Mouse (Mus musculus): Measurements from ENCODE around the gene Ascl4. TPM values are rescaled to one million over a fixed set of nuclear protein-coding genes. Genes with fewer than 3 reads are reported as not detected.

Ascl4 gene
- total RNA-seq, 1 experiment: 0.54 TPM

DNA sequence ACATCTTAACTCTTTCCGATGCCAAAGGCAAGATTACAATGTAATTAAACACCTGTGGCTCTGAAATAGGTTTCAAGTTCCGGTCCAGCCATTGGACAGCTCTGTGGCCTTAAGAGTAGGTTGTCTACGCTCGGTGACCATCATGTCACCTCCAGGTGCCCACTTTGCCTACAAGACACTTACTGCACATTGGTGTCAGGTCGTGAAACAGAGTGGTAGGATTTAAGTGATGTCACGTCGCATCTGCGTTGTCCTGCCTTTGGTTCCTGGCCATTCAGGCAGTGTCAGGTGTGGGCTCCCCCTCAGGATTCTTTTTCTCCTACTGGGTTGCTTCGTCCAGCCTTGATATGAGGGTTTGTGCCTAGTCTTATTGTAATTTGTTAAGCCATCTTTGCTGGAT is 44.3 kb downstream of the Ascl4 start:
- H3K9me3 ChIP-seq (ENCODE audit: control insufficient read depth, insufficient read depth, low read depth, low read length): no peaks in the 10 kb centered on the region

DNA sequence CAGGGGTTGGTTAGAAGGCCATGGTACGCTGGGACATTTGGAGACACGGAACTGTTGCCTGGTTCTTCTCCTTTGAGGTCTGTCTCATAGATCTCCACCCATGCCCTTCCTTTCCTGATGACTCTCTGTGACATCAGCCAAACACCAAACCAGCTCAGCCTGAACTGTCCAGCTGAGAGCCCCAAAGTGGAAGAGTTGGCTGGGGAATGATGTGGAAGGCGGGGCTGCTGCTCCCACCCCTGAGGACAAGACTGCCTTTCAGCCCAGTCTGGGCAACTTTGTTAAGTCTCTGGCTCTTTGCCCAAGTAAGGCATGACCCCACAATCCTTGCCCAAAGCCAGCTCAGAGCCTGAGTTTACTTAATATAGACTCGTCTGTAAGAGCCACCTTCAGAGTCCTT is 45.4 kb downstream of the Ascl4 start:
- Histone ChIP-seq H3K4me1 (ENCODE audit: control insufficient read depth in 2 of 2, insufficient read depth in 2 of 2, low read length in 2 of 2, poor library complexity in 1 of 2) (no peaks in the 10 kb centered on the region), H3K36me3 (ENCODE audit: control insufficient read depth, insufficient read depth, low read length, poor library complexity, severe bottlenecking) (no peaks in the 10 kb centered on the region), H3K27ac (ENCODE audit: insufficient read depth, low read depth, low read length, poor library complexity, severe bottlenecking) (no peak overlapping the region), H3K4me3 (ENCODE audit: insufficient read depth in 1 of 2, low read depth in 1 of 2, low read length in 2 of 2, poor library complexity in 1 of 2, severe bottlenecking in 1 of 2) (no peak overlapping the region), H3K9ac (ENCODE audit: insufficient read depth, low read depth, low read length, poor library complexity, severe bottlenecking) (no peak overlapping the region), H3K9me3 (ENCODE audit: control insufficient read depth, insufficient read depth, low read depth, low read length) (no peaks in the 10 kb centered on the region)
- no peak for TF ChIP-seq ZNF384 (IDR thresholded peaks at IDR 0.05; ENCODE audit: low read depth, low read length)
- TF ChIP-seq MAFK (IDR thresholded peaks at IDR 0.05; ENCODE audit: insufficient read depth, low read depth, low read length): no peak
- TF ChIP-seq HCFC1 (IDR thresholded peaks at IDR 0.05; ENCODE audit: borderline replicate concordance, insufficient read depth, low read length): no peak
- TF ChIP-seq ZC3H11A (IDR thresholded peaks at IDR 0.05; ENCODE audit: borderline replicate concordance, low read depth, low read length): no peak
- TF ChIP-seq CHD2 (IDR thresholded peaks at IDR 0.05; ENCODE audit: low read depth, low read length): no peak
- in situ Hi-C loops (cut with MboI; ENCODE audit: low sequenced_read_pairs in 2 of 2, unreplicated experiment in 2 of 2): no loop called here
- DNase-seq (ENCODE audit: low read depth, low spot score): no peak

More for the DNA sequence above, 44.3 kb downstream of the Ascl4 start:
- H3K4me3 ChIP-seq (ENCODE audit: insufficient read depth in 1 of 2, low read depth in 1 of 2, low read length in 2 of 2, poor library complexity in 1 of 2, severe bottlenecking in 1 of 2): no peak overlapping the region
- H3K9ac ChIP-seq (ENCODE audit: insufficient read depth, low read depth, low read length, poor library complexity, severe bottlenecking): no peak overlapping the region
- H3K36me3 ChIP-seq (ENCODE audit: control insufficient read depth, insufficient read depth, low read length, poor library complexity, severe bottlenecking): no peaks in the 10 kb centered on the region
- no peak overlapping the region for H3K27ac ChIP-seq (ENCODE audit: insufficient read depth, low read depth, low read length, poor library complexity, severe bottlenecking)
- DNase-seq (ENCODE audit: low read depth, low spot score): no peak
- TF ChIP-seq CHD2 (IDR thresholded peaks at IDR 0.05; ENCODE audit: low read depth, low read length): no peak
- no peak for TF ChIP-seq HCFC1 (IDR thresholded peaks at IDR 0.05; ENCODE audit: borderline replicate concordance, insufficient read depth, low read length)
- no peak for TF ChIP-seq ZC3H11A (IDR thresholded peaks at IDR 0.05; ENCODE audit: borderline replicate concordance, low read depth, low read length)
- TF ChIP-seq MAFK (IDR thresholded peaks at IDR 0.05; ENCODE audit: insufficient read depth, low read depth, low read length): no peak
- no peak for TF ChIP-seq ZNF384 (IDR thresholded peaks at IDR 0.05; ENCODE audit: low read depth, low read length)
- H3K4me1 ChIP-seq (ENCODE audit: control insufficient read depth in 2 of 2, insufficient read depth in 2 of 2, low read length in 2 of 2, poor library complexity in 1 of 2): no peaks in the 10 kb centered on the region
- in situ Hi-C loops (cut with MboI; ENCODE audit: low sequenced_read_pairs in 2 of 2, unreplicated experiment in 2 of 2): no loop called here

DNA sequence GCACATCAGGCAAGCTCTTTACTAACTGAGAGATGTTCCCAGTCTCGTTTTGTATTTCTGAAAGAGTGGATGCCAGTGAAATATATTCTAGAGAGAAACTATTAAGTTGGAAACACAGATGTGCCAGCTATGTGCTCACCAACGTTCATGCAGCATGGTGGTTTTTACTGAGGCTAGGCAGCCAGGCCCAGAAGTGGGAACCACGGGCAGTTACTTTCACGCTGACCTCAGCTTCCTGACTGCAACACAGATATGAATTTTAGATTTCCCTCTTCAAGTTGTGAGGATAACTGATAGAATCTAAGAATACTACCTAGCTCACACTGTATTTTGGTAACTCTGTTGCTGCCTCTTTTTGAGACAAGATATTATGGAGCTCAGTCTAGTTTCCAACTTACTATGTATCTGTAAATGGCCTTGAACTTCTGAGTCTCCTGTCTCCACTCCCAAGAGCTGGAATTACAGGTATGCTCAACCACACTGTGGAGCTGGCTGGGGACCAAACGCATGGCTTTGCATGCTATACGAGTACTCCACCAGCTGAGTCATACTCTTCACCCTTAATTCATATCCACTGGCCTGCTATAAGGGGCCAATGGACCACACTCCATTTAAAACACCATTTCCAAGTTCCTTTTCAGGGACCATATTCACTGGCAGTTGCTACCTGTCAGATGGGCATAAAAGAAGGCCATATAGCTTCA is 62.1 kb downstream of the Ascl4 start:
- TF ChIP-seq HCFC1 (IDR thresholded peaks at IDR 0.05; ENCODE audit: borderline replicate concordance, insufficient read depth, low read length) (no peak), ZNF384 (IDR thresholded peaks at IDR 0.05; ENCODE audit: low read depth, low read length) (no peak), ZC3H11A (IDR thresholded peaks at IDR 0.05; ENCODE audit: borderline replicate concordance, low read depth, low read length) (no peak), CHD2 (IDR thresholded peaks at IDR 0.05; ENCODE audit: low read depth, low read length) (no peak), MAFK (IDR thresholded peaks at IDR 0.05; ENCODE audit: insufficient read depth, low read depth, low read length) (no peak)
- in situ Hi-C loops (cut with MboI; ENCODE audit: low sequenced_read_pairs in 2 of 2, unreplicated experiment in 2 of 2): no loop called here
- no peaks in the 10 kb centered on the region for H3K36me3 ChIP-seq (ENCODE audit: control insufficient read depth, insufficient read depth, low read length, poor library complexity, severe bottlenecking)
- no peaks in the 10 kb centered on the region for H3K9me3 ChIP-seq (ENCODE audit: control insufficient read depth, insufficient read depth, low read depth, low read length)
- H3K4me3 ChIP-seq (ENCODE audit: insufficient read depth in 1 of 2, low read depth in 1 of 2, low read length in 2 of 2, poor library complexity in 1 of 2, severe bottlenecking in 1 of 2): no peak overlapping the region
- H3K4me1 ChIP-seq (ENCODE audit: control insufficient read depth in 2 of 2, insufficient read depth in 2 of 2, low read length in 2 of 2, poor library complexity in 1 of 2): no peaks in the 10 kb centered on the region
- no peak for DNase-seq (ENCODE audit: low read depth, low spot score)
- H3K9ac ChIP-seq (ENCODE audit: insufficient read depth, low read depth, low read length, poor library complexity, severe bottlenecking): no peak overlapping the region
- H3K27ac ChIP-seq (ENCODE audit: insufficient read depth, low read depth, low read length, poor library complexity, severe bottlenecking): no peak overlapping the region

DNA sequence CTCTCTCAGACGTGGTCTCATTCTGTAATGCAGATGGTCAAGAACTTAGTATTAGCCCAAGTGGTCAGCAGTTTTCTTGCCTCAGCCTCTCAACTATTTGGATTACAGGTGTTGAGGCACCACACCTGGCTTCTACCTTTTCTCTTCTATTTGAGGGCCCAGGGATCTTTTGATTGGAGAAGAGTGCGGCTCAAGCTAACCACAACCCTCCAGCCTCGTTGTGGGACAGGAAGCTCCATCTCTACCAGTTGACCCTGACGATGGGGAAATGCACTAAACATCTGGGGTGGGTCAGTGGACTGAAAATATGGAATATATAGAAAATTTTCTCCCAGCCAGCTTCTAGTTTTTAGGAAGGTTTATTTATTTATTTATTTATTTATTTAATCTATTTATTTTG is 64.9 kb downstream of the Ascl4 start:
- TF ChIP-seq MAFK (IDR thresholded peaks at IDR 0.05; ENCODE audit: insufficient read depth, low read depth, low read length): no peak
- no peak for TF ChIP-seq HCFC1 (IDR thresholded peaks at IDR 0.05; ENCODE audit: borderline replicate concordance, insufficient read depth, low read length)
- no peak for TF ChIP-seq ZNF384 (IDR thresholded peaks at IDR 0.05; ENCODE audit: low read depth, low read length)
- no peak for TF ChIP-seq ZC3H11A (IDR thresholded peaks at IDR 0.05; ENCODE audit: borderline replicate concordance, low read depth, low read length)
- no peak for TF ChIP-seq CHD2 (IDR thresholded peaks at IDR 0.05; ENCODE audit: low read depth, low read length)
- H3K9me3 ChIP-seq (ENCODE audit: control insufficient read depth, insufficient read depth, low read depth, low read length): no peaks in the 10 kb centered on the region
- H3K4me1 ChIP-seq (ENCODE audit: control insufficient read depth in 2 of 2, insufficient read depth in 2 of 2, low read length in 2 of 2, poor library complexity in 1 of 2): no peaks in the 10 kb centered on the region
- H3K36me3 ChIP-seq (ENCODE audit: control insufficient read depth, insufficient read depth, low read length, poor library complexity, severe bottlenecking): no peaks in the 10 kb centered on the region
- no peak overlapping the region for H3K9ac ChIP-seq (ENCODE audit: insufficient read depth, low read depth, low read length, poor library complexity, severe bottlenecking)
- H3K27ac ChIP-seq (ENCODE audit: insufficient read depth, low read depth, low read length, poor library complexity, severe bottlenecking): no peak overlapping the region
- no peak for DNase-seq (ENCODE audit: low read depth, low spot score)
- H3K4me3 ChIP-seq (ENCODE audit: insufficient read depth in 1 of 2, low read depth in 1 of 2, low read length in 2 of 2, poor library complexity in 1 of 2, severe bottlenecking in 1 of 2): no peak overlapping the region
- in situ Hi-C loops (cut with MboI; ENCODE audit: low sequenced_read_pairs in 2 of 2, unreplicated experiment in 2 of 2): no loop called here

Measured in ES-E14 (cell line).